Mouse (Mus musculus) spleen, postnatal 4 days (tissue): ENCODE data around the gene Chtop.

ENCODE experiments used
- DNase-seq, 2 experiments: peaks; one replicate each; pipeline ENCODE4 v3.0.0; 2022; ENCODE audit warnings: low spot score in 2 of 2

The Chtop gene

GRCm38 (mm10) chr3:90465081-90465685 is 44.1 kb downstream of the Chtop start:
- no peak for DNase-seq

- DNase-seq: peak in 1 of 2 experiments; percentile 71
These were observed 44.7 kb downstream of the Chtop start for GRCm38 (mm10) chr3:90464552-90465080.

GRCm38 (mm10) chr3:90462579-90462978 is 46.7 kb downstream of the Chtop start:
- no peak for DNase-seq

GRCm38 (mm10) chr3:90461935-90462334 is 47.4 kb downstream of the Chtop start:
- no peak for DNase-seq

- no peak for DNase-seq
These were observed 49.0 kb downstream of the Chtop start for GRCm38 (mm10) chr3:90460315-90460714.

- DNase-seq: no peak
These were observed 49.6 kb downstream of the Chtop start for GRCm38 (mm10) chr3:90459727-90460126.

- DNase-seq: no peak
These were observed 54.4 kb downstream of the Chtop start for GRCm38 (mm10) chr3:90454931-90455330.

- no peak for DNase-seq
These were observed 57.8 kb downstream of the Chtop start for GRCm38 (mm10) chr3:90451396-90452095.

- DNase-seq: no peak
These were observed 58.4 kb downstream of the Chtop start for GRCm38 (mm10) chr3:90450874-90451273.
